Mouse (Mus musculus): ENCODE data around the gene Mast1.

DNA sequence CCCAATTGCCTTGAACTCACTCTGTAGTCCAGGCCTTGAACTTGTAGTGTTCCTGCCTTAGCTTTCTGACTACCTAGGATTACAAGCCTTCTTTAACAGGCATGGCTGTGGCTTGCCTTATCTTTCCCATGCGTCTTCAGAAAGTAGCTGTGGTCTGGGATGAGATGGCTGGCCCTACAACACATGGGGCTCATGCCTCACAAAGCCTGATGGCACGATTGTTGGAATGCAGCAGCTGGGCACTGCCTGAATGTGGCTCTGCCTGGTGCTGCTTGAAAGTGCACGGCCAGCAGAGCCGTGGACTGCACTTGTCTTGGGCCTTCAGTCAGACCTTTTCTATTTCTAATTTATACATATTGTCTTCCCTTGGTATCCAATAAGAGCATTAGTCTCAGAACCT is 52.4 kb downstream of the Mast1 start:
- TF ChIP-seq EP300 (IDR thresholded peaks at IDR 0.05; ENCODE audit: low read length) (no peak), CTCF (conservative IDR thresholded peaks at IDR 0.05 in 1 of 2, IDR thresholded peaks at IDR 0.05 in 1 of 2; ENCODE audit: low read depth in 2 of 2, low read length in 2 of 2) (no peak), MAFK (IDR thresholded peaks at IDR 0.05; ENCODE audit: insufficient replicate concordance, low read length) (no peak), ZNF384 (IDR thresholded peaks at IDR 0.05; ENCODE audit: low read depth, low read length) (no peak), MXI1 (IDR thresholded peaks at IDR 0.05; ENCODE audit: low read depth, low read length) (no peak), MEF2A (IDR thresholded peaks at IDR 0.05; ENCODE audit: borderline replicate concordance, low read depth, low read length) (no peak), CHD1 (IDR thresholded peaks at IDR 0.05; ENCODE audit: low read depth, low read length) (no peak), POLR2A (IDR thresholded peaks at IDR 0.05; ENCODE audit: low read depth, low read length) (no peak), SMC3 (IDR thresholded peaks at IDR 0.05; ENCODE audit: low read depth, low read length) (no peak), CHD2 (IDR thresholded peaks at IDR 0.05; ENCODE audit: low read length) (no peak), RAD21 (IDR thresholded peaks at IDR 0.05; ENCODE audit: low read depth, low read length) (no peak), ELF1 (IDR thresholded peaks at IDR 0.05; ENCODE audit: low read depth, low read length) (no peak), IRF4 (IDR thresholded peaks at IDR 0.05; ENCODE audit: low read depth, low read length) (no peak), RCOR1 (conservative IDR thresholded peaks at IDR 0.05; ENCODE audit: low read depth, low read length) (no peak)

Data from CH12.LX (cell line).